Mouse (Mus musculus) hindbrain, postnatal 0 days (tissue): Measurements from ENCODE around the gene Lgi4. TPM values are rescaled to one million over a fixed set of nuclear protein-coding genes. Genes with fewer than 3 reads are reported as not detected.

ENCODE experiments used
- ATAC-seq: fragments of 200-750 bp; cut with Nextera tagmentation; 2 replicates; pipeline ENCODE4 v1.8.0; 2017; ENCODE audit warnings: mild to moderate bottlenecking, moderate TSS enrichment, moderate library complexity
- DNase-seq: peaks from one replicate; pipeline ENCODE4 v3.0.0-alpha.2; 2015; ENCODE audit warnings: low spot score
- H3K27ac ChIP-seq: fragments of 300-500 bp; sonication (generic); 2 replicates; pipeline ENCODE4 v1.5.1; 2014; ENCODE audit warnings: mild to moderate bottlenecking
- H3K27me3 ChIP-seq: fragments of 300-500 bp; sonication (generic); 2 replicates; pipeline ENCODE4 v1.6.1; 2014; ENCODE audit warnings: low read length, mixed read lengths; ENCODE audit not compliant: insufficient read depth
- H3K36me3 ChIP-seq: fragments of 300-500 bp; sonication (generic); 2 replicates; pipeline ENCODE4 v1.6.1; 2014; ENCODE audit warnings: low read length, mixed read lengths; ENCODE audit not compliant: insufficient read depth
- H3K4me1 ChIP-seq: fragments of 300-500 bp; sonication (generic); 2 replicates; pipeline ENCODE4 v1.6.1; 2014; ENCODE audit warnings: antibody characterized with exemption, low read length, mixed read lengths; ENCODE audit not compliant: insufficient read depth
- H3K4me2 ChIP-seq: fragments of 300-500 bp; sonication (generic); 2 replicates; pipeline ENCODE4 v1.6.1; 2014; ENCODE audit warnings: low read depth, mild to moderate bottlenecking, low read length, moderate library complexity, mixed read lengths
- H3K4me3 ChIP-seq: fragments of 300-500 bp; sonication (generic); 2 replicates; pipeline ENCODE4 v1.5.1; 2014; ENCODE audit warnings: low read length
- H3K9ac ChIP-seq: fragments of 300-500 bp; sonication (generic); replicated peaks from 2 replicates; pipeline ENCODE4 v1.6.1; 2014; ENCODE audit warnings: mild to moderate bottlenecking, low read length, moderate library complexity, mixed read lengths
- H3K9me3 ChIP-seq: fragments of 300-500 bp; sonication (generic); 2 replicates; pipeline ENCODE4 v1.6.1; 2016; ENCODE audit warnings: low read length, mixed read lengths
- CTCF ChIP-seq: IDR thresholded peaks from 2 replicates; pipeline ENCODE4 v1.5.1; 2016; ENCODE audit warnings: antibody characterized with exemption, control low read depth, low read depth
- WGBS: fragments of 180-500 bp; shearing (Covaris S2); extraction: QIAGEN DNeasy Blood & Tissue Kit; methylation state at CpG from one replicate; pipeline ENCODE4 v1.1.7; 2014; 5-methylcytosine and 5-hydroxymethylcytosine counted together
- microRNA-seq, 2 experiments: library from miRNA; unstranded; fragments of <30 nt; microRNA quantifications; one replicate each; pipeline ENCODE4; 2016
- polyA plus RNA-seq: library from polyadenylated mRNA; unstranded; fragments of >200 nt; fragmentation: Nextera tagmentation; extraction: Ambion mirVana; gene quantifications from 2 replicates; pipeline ENCODE4 v1.2.1, GENCODE M21; 2015
- total RNA-seq: library from RNA; depleted of rRNA; stranded (reverse); fragments of >200 nt; gene quantifications from 2 replicates; pipeline ENCODE4 v1.2.3, GENCODE M21; 2014; rRNA removed

The Lgi4 gene
- total and polyA plus RNA-seq, 2 experiments from 2014 or later: 1.3 to 5.9 TPM

DNA sequence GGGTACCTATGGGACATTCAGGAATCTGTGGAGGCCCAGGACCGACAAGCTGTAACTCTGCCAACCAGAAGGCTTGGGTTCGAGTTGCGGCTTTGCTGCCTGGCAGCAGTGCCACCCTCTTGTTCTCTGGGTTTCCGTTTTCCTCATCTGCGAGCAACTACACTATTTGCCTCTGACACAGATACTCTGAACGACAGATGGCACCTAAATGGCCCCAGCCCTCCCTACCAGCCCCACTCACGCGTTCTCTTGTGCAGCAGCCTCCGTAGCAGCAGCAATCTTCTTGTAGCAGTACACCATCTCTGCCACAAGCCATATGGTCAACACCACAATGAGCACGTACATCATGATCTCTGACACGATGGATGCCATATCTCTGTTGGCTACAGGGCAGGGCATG lies 58.3 kb downstream of the Lgi4 start:
- no peak overlapping the region for H3K9ac ChIP-seq
- TF ChIP-seq CTCF: 0 out of 2 replicates have a peak, but pooled peaks have one; percentile 6
- no peak overlapping the region for H3K4me3 ChIP-seq
- H3K4me2 ChIP-seq: no peak overlapping the region
- H3K27me3 ChIP-seq: no peaks in the 10 kb centered on the region
- no peaks in the 10 kb centered on the region for H3K4me1 ChIP-seq
- no peaks in the 10 kb centered on the region for H3K9me3 ChIP-seq
- ATAC-seq (no peak), DNase-seq (peak; percentile 23)
- WGBS: 78% methylated on average over 11 of the region's 11 CpGs
- no peaks in the 10 kb centered on the region for H3K36me3 ChIP-seq
- no peak overlapping the region for H3K27ac ChIP-seq

DNA sequence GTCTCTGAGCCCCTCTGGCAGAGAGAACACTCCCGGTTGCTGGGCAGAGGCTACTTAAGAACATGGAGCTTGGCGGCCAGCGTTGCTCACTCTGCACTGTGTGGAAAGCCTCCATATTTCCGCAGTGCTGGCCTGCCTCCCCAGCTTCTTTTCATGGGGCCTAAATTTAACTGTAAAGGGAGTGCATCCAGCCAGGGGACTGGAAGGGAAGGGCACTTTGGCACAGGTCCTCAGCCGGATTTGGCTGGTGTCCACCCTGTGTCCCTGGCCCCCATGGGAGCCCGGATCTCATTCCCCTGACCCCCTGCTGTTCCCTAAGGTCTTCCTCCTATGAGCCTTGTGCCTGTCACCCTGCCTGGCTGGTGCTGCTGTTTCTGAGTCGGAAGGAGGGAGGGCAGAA lies 59.3 kb downstream of the Lgi4 start:
- 66% methylated on average over 7 of the region's 7 CpGs for WGBS
- ATAC-seq: no peak
- H3K27ac ChIP-seq: no peak overlapping the region

DNA sequence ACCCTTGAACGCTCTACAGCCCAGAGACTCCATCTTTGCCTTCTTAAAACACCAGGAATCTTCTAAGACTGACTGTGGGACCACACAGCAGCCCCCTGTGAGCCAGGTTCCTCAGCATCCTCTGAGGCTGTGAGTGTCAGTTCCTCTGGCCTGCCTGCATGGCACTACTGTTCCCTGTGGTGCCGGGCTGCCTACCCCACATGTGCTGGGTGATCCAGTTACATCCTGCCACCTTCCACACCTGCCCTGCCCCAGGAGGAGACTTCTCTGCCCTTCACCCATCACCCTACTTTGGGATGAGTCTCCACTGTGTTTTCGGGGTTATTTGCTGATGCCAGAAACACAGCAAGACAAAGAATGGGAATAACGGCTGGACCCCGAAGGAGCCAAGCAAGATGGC lies 60.4 kb downstream of the Lgi4 start:
- ATAC-seq (no peak), DNase-seq (no peak)
- Histone ChIP-seq H3K27me3 (no peaks in the 10 kb centered on the region), H3K27ac (no peak overlapping the region), H3K4me1 (no peaks in the 10 kb centered on the region), H3K4me3 (no peak overlapping the region), H3K9me3 (no peaks in the 10 kb centered on the region), H3K36me3 (no peaks in the 10 kb centered on the region), H3K4me2 (no peak overlapping the region), H3K9ac (no peak overlapping the region)
- WGBS: 91% methylated on average over 5 of the region's 5 CpGs
- TF ChIP-seq CTCF: no peak

More for the DNA sequence above, 59.3 kb downstream of the Lgi4 start:
- Histone ChIP-seq H3K9me3 (no peaks in the 10 kb centered on the region), H3K4me3 (no peak overlapping the region), H3K4me2 (no peak overlapping the region), H3K27me3 (no peaks in the 10 kb centered on the region), H3K36me3 (no peaks in the 10 kb centered on the region), H3K9ac (no peak overlapping the region), H3K4me1 (no peaks in the 10 kb centered on the region)
- DNase-seq: peak; percentile 17
- TF ChIP-seq CTCF: no peak

Small RNAs within 50 kb of the gene (microRNA-seq; reads per million reads assigned to microRNA genes)
- 0 reads per million in 2 experiments for gene Mir7050

Other genes with a start within 250 kb of the Lgi4 start
- gene Ffar2, start 235.6 kb upstream of the Lgi4 start, total RNA-seq: 0.16 TPM in 1 of 2 replicates, not detected in the other
- 0.19 and 0.23 TPM in 2 replicates for gene Ffar2, start 235.6 kb upstream of the Lgi4 start, polyA plus RNA-seq
- 0.05 TPM in 1 of 2 replicates, not detected in the other for gene Ffar3, start 203.2 kb upstream of the Lgi4 start, total RNA-seq
- 0.09 TPM in 1 of 2 replicates, not detected in the other for gene Ffar3, start 203.2 kb upstream of the Lgi4 start, polyA plus RNA-seq
- gene Ffar1, start 197.8 kb upstream of the Lgi4 start, total RNA-seq: not detected in 2 replicates
- not detected in 2 replicates for gene Ffar1, start 197.8 kb upstream of the Lgi4 start, polyA plus RNA-seq
- gene Cd22, start 179.0 kb upstream of the Lgi4 start, total RNA-seq: 0.07 and 3.2 TPM in 2 replicates
- 0.09 and 0.20 TPM in 2 replicates for gene Cd22, start 179.0 kb upstream of the Lgi4 start, polyA plus RNA-seq
- 39.0 and 48.7 TPM in 2 replicates for gene Mag, start 144.5 kb upstream of the Lgi4 start, total RNA-seq
- gene Mag, start 144.5 kb upstream of the Lgi4 start, polyA plus RNA-seq: 14.4 and 18.6 TPM in 2 replicates
- gene Hamp2, start 134.7 kb upstream of the Lgi4 start, total RNA-seq: not detected in 2 replicates
- gene Hamp2, start 134.7 kb upstream of the Lgi4 start, polyA plus RNA-seq: not detected in 2 replicates
- gene Hamp, start 115.3 kb upstream of the Lgi4 start, total RNA-seq: not detected in 2 replicates
- not detected in 2 replicates for gene Hamp, start 115.3 kb upstream of the Lgi4 start, polyA plus RNA-seq
- 103 and 114 TPM in 2 replicates for gene Usf2, start 102.5 kb upstream of the Lgi4 start, total RNA-seq
- gene Usf2, start 102.5 kb upstream of the Lgi4 start, polyA plus RNA-seq: 27.1 and 28.0 TPM in 2 replicates
- gene Lsr, start 85.9 kb upstream of the Lgi4 start, total RNA-seq: 22.8 and 28.8 TPM in 2 replicates
- 25.3 and 25.5 TPM in 2 replicates for gene Lsr, start 85.9 kb upstream of the Lgi4 start, polyA plus RNA-seq
- gene Fam187b, start 85.6 kb upstream of the Lgi4 start, total RNA-seq: 0.16 and 2.0 TPM in 2 replicates
- 0.77 and 0.89 TPM in 2 replicates for gene Fam187b, start 85.6 kb upstream of the Lgi4 start, polyA plus RNA-seq
- gene Fxyd5, start 16.9 kb upstream of the Lgi4 start, total RNA-seq: 15.3 and 22.1 TPM in 2 replicates
- gene Fxyd5, start 16.9 kb upstream of the Lgi4 start, polyA plus RNA-seq: 33.3 and 35.3 TPM in 2 replicates
- gene Fxyd7, start 7.9 kb upstream of the Lgi4 start, total RNA-seq: 234 and 282 TPM in 2 replicates
- 466 and 477 TPM in 2 replicates for gene Fxyd7, start 7.9 kb upstream of the Lgi4 start, polyA plus RNA-seq
- gene Fxyd1, start 2.1 kb upstream of the Lgi4 start, total RNA-seq: 24.0 and 26.5 TPM in 2 replicates
- gene Fxyd1, start 2.1 kb upstream of the Lgi4 start, polyA plus RNA-seq: 129 and 150 TPM in 2 replicates
- gene Fxyd3, start 17.4 kb downstream of the Lgi4 start, total RNA-seq: not detected in 2 replicates
- gene Fxyd3, start 17.4 kb downstream of the Lgi4 start, polyA plus RNA-seq: 1.2 and 1.5 TPM in 2 replicates
- gene Hpn, start 55.9 kb downstream of the Lgi4 start, total RNA-seq: not detected in 2 replicates
- 0.88 and 1.3 TPM in 2 replicates for gene Hpn, start 55.9 kb downstream of the Lgi4 start, polyA plus RNA-seq
- 65.7 and 69.5 TPM in 2 replicates for gene Scn1b, start 67.7 kb downstream of the Lgi4 start, total RNA-seq
- 44.3 and 46.0 TPM in 2 replicates for gene Scn1b, start 67.7 kb downstream of the Lgi4 start, polyA plus RNA-seq
- 256 and 258 TPM in 2 replicates for gene Gramd1a, start 96.6 kb downstream of the Lgi4 start, total RNA-seq
- 137 and 143 TPM in 2 replicates for gene Gramd1a, start 96.6 kb downstream of the Lgi4 start, polyA plus RNA-seq
- gene Scgb2b2, start 231.2 kb downstream of the Lgi4 start, total RNA-seq: not detected in 2 replicates
- not detected in 2 replicates for gene Scgb2b2, start 231.2 kb downstream of the Lgi4 start, polyA plus RNA-seq
- gene Scgb1b2, start 232.5 kb downstream of the Lgi4 start, total RNA-seq: not detected in 2 replicates
- gene Scgb1b2, start 232.5 kb downstream of the Lgi4 start, polyA plus RNA-seq: not detected in 2 replicates